Mouse (Mus musculus) heart, embryonic 14.5 days (tissue): ENCODE measurements around the gene Spata3. TPM values are rescaled to one million over a fixed set of nuclear protein-coding genes. Genes with fewer than 3 reads are reported as not detected.
"Not testable (repeated sequence)": the region's sequence is repeated elsewhere in the genome, so short reads cannot be mapped to it uniquely, and the experiment has no call there.

Source experiments
- ATAC-seq: fragments of 200-750 bp; cut with Nextera tagmentation; 2 replicates; pipeline ENCODE4 v1.8.0; 2017; ENCODE audit warnings: low read depth, moderate TSS enrichment; ENCODE audit not compliant: insufficient number of reproducible peaks, insufficient read depth, low FRiP score
- H3K27ac ChIP-seq, 2 experiments: fragments of 200-500 bp in 1 of 2; fragments of 300-500 bp in 1 of 2; sonication (generic) in 1 of 2; replicated peaks in 1 of 2; 2 replicates each; pipeline ENCODE4 v1.5.1; 2012 to 2014; ENCODE audit warnings: low read depth in 2 of 2, low read length in 2 of 2, control low read depth in 1 of 2, mild to moderate bottlenecking in 1 of 2, mixed read lengths in 1 of 2; ENCODE audit not compliant: control insufficient read depth in 1 of 2, insufficient read depth in 1 of 2
- H3K27me3 ChIP-seq: fragments of 300-500 bp; sonication (generic); 2 replicates; pipeline ENCODE4 v1.6.1; 2014; ENCODE audit warnings: mild to moderate bottlenecking, low read length, control low read depth; ENCODE audit not compliant: control insufficient read depth, insufficient read depth
- H3K36me3 ChIP-seq: fragments of 300-500 bp; sonication (generic); 2 replicates; pipeline ENCODE4 v1.6.1; 2014; ENCODE audit warnings: mild to moderate bottlenecking, control low read depth, low read length, mixed read lengths; ENCODE audit not compliant: control insufficient read depth, insufficient read depth
- H3K4me1 ChIP-seq, 2 experiments: fragments of 200-500 bp in 1 of 2; fragments of 300-500 bp in 1 of 2; sonication (generic) in 1 of 2; 2 replicates each; pipeline ENCODE4 v1.6.1; 2012 to 2014; ENCODE audit warnings: low read length in 2 of 2, control low read depth in 1 of 2, mixed read lengths in 1 of 2; ENCODE audit not compliant: control insufficient read depth in 2 of 2, insufficient read depth in 2 of 2
- H3K4me2 ChIP-seq: fragments of 300-500 bp; sonication (generic); 2 replicates; pipeline ENCODE4 v1.6.1; 2014; ENCODE audit warnings: mild to moderate bottlenecking, low read length
- H3K4me3 ChIP-seq, 2 experiments: fragments of 200-500 bp in 1 of 2; fragments of 300-500 bp in 1 of 2; sonication (generic) in 1 of 2; 2 replicates each; pipeline ENCODE4 v1.5.1; 2012 to 2014; ENCODE audit warnings: low read length in 2 of 2, mild to moderate bottlenecking in 2 of 2, control low read depth in 1 of 2, low read depth in 1 of 2, moderate library complexity in 1 of 2; ENCODE audit not compliant: control insufficient read depth in 1 of 2, insufficient read depth in 1 of 2
- H3K9ac ChIP-seq: fragments of 300-500 bp; sonication (generic); 2 replicates; pipeline ENCODE4 v1.6.1; 2014; ENCODE audit warnings: mild to moderate bottlenecking, low read length
- H3K9me3 ChIP-seq: fragments of 300-500 bp; sonication (generic); 2 replicates; pipeline ENCODE4 v1.6.1; 2016; ENCODE audit warnings: low read length, control low read depth; ENCODE audit not compliant: control insufficient read depth
- WGBS: fragments of 180-500 bp; shearing (Covaris S2); extraction: QIAGEN DNeasy Blood & Tissue Kit; methylation state at CpG from one replicate; pipeline ENCODE4 v1.1.7; 2014; 5-methylcytosine and 5-hydroxymethylcytosine counted together
- polyA plus RNA-seq: library from polyadenylated mRNA; unstranded; fragments of >200 nt; fragmentation: Nextera tagmentation; extraction: Ambion mirVana; gene quantifications from 2 replicates; pipeline ENCODE4 v1.2.1, GENCODE M21; 2014

Gene Spata3
- polyA plus RNA-seq, 1 experiment from 2014 or later = not detected

- Histone ChIP-seq H3K4me3 (no peak overlapping the region), H3K27me3 (no peaks in the 10 kb centered on the region), H3K36me3 (no peaks in the 10 kb centered on the region), H3K9ac (no peak overlapping the region), H3K9me3 (no peaks in the 10 kb centered on the region), H3K27ac (no peak overlapping the region), H3K4me2 (no peak overlapping the region), H3K4me1 (peaks cover 6 to 17% of the 10 kb centered on the region in 2 experiments)
- ATAC-seq = no peak
- whole genome bisulfite sequencing = 69% methylated on average over 3 of the region's 3 CpGs
Observed at GRCm38 (mm10) chr1:85985784-85986183, 30.8 kb upstream of the Spata3 start.

GRCm38 (mm10) chr1:85988351-85988750, 28.3 kb upstream of the Spata3 start:
- Histone ChIP-seq H3K27ac (no peak overlapping the region), H3K27me3 (no peaks in the 10 kb centered on the region), H3K4me3 (no peak overlapping the region), H3K9me3 (no peaks in the 10 kb centered on the region), H3K9ac (no peak overlapping the region), H3K4me1 (peaks cover 2 to 6% of the 10 kb centered on the region in 2 experiments; a peak in 1 of 4 replicates), H3K36me3 (no peaks in the 10 kb centered on the region), H3K4me2 (no peak overlapping the region)
- 76% methylated on average over 4 of the region's 4 CpGs for WGBS
- no peak for ATAC-seq

- WGBS = 89% methylated on average over 4 of the region's 4 CpGs
- ATAC-seq, H3K4me3 ChIP-seq: not testable (repeated sequence)
Observed at GRCm38 (mm10) chr1:85988882-85989281, 27.7 kb upstream of the Spata3 start.

DNA sequence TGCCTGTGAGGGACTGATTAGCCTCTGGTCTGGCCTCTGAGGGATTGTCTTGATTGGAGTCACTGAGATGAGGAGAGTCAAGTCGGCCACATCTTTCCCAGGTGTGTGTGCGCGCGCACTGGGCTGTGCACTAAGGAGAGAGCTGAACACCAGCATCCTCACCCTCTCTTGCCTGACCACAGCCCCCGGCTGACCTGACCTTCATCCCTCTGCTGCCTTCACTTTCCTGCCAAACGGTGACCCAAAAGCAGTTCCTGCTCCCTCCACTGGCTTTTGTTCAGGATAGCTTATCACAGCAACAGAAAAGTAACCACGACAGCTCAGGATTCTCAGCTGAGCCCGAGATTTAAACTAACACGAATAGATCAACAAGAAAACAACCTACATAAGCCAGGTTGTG, 24.4 kb upstream of the Spata3 start:
- no peaks in the 10 kb centered on the region for H3K4me1 ChIP-seq
- H3K27me3 ChIP-seq = no peaks in the 10 kb centered on the region
- no peaks in the 10 kb centered on the region for H3K36me3 ChIP-seq
- H3K4me3 ChIP-seq = no peak overlapping the region
- 58% methylated on average over 9 of the region's 9 CpGs for WGBS
- no peaks in the 10 kb centered on the region for H3K9me3 ChIP-seq
- no peak overlapping the region for H3K4me2 ChIP-seq
- H3K27ac ChIP-seq = no peak overlapping the region
- no peak overlapping the region for H3K9ac ChIP-seq
- ATAC-seq = no peak

More at GRCm38 (mm10) chr1:85988882-85989281, 27.7 kb upstream of the Spata3 start:
- H3K36me3 ChIP-seq, H3K9ac ChIP-seq, H3K9me3 ChIP-seq, H3K27me3 ChIP-seq, H3K4me1 ChIP-seq, H3K4me2 ChIP-seq, H3K27ac ChIP-seq: not testable (repeated sequence)

GRCm38 (mm10) chr1:85993541-85993940, 23.1 kb upstream of the Spata3 start:
- no peak overlapping the region for H3K27ac ChIP-seq
- H3K36me3 ChIP-seq = no peaks in the 10 kb centered on the region
- H3K9ac ChIP-seq = no peak overlapping the region
- 71% methylated on average over 3 of the region's 4 CpGs for WGBS
- no peak overlapping the region for H3K4me2 ChIP-seq
- H3K9me3 ChIP-seq = no peaks in the 10 kb centered on the region
- no peaks in the 10 kb centered on the region for H3K4me1 ChIP-seq
- no peak for ATAC-seq
- no peaks in the 10 kb centered on the region for H3K27me3 ChIP-seq
- no peak overlapping the region for H3K4me3 ChIP-seq

- Histone ChIP-seq H3K9ac (no peak overlapping the region), H3K27me3 (no peaks in the 10 kb centered on the region), H3K9me3 (no peaks in the 10 kb centered on the region), H3K4me1 (no peaks in the 10 kb centered on the region), H3K4me2 (no peak overlapping the region), H3K4me3 (no peak overlapping the region), H3K36me3 (no peaks in the 10 kb centered on the region), H3K27ac (no peak overlapping the region)
- no peak for ATAC-seq
- 92% methylated on average over 1 of the region's 1 CpGs for WGBS
Observed at GRCm38 (mm10) chr1:85997221-85997620, 19.4 kb upstream of the Spata3 start.

DNA sequence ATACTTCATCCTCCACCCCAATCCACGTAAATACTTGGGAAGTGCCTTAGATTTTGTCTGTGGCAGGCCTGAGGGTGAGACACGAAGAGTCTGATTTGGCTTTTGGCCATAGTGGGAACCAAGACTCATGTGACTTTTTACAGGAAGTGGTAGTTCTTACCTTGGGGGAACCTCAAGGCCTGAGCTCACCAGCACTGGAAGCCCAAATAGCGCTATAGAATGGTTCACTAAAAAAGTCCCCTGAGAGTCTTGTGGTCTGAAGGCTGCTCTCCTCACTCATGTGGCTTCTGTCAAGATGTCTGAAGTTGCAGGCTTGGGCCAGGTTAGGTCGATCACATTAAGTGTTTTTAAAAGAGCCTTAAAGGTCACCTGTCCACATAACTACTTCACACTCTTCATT, 18.6 kb upstream of the Spata3 start:
- Histone ChIP-seq H3K27me3 (no peaks in the 10 kb centered on the region), H3K36me3 (no peaks in the 10 kb centered on the region), H3K4me3 (no peak overlapping the region), H3K4me1 (no peaks in the 10 kb centered on the region), H3K4me2 (no peak overlapping the region), H3K9me3 (no peaks in the 10 kb centered on the region), H3K9ac (no peak overlapping the region), H3K27ac (no peak overlapping the region)
- no peak for ATAC-seq
- WGBS = 69% methylated on average over 4 of the region's 4 CpGs

DNA sequence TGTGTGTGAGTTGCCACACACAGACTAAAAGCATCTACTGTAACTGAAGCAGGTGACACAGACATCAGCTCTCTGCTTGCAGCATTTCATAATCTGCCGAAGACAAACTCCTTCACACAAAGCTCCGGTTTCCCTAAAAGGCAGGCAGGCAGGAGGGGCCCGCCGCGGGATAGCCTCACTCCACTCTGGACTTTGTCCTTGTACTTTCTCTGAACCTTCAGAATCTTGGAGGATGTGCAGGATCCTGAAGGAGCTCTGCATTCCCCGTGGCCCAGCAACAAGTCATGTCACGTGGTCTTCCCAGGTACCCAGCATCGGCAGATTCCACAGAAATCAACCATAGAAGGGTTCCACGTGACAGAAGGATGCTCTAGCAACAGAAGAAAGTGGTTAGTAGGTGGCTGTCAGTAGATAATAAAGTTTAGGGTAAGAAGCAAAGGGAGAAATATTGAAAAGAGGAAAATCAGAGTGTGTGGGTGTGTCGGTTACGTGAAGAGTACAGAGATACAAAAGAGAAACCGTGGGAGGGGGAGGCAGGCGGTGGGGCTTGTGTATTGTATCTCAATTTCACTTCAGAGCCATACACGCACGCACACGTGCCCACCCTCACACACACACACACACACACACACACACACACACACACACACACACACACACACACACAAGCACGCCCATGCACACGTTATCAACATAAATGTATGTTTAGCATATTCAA, 16.6 kb upstream of the Spata3 start:
- H3K9me3 ChIP-seq = no peaks in the 10 kb centered on the region
- 71% methylated on average over 18 of the region's 18 CpGs for WGBS
- no peak for ATAC-seq
- H3K4me2 ChIP-seq = no peak overlapping the region
- H3K27me3 ChIP-seq = no peaks in the 10 kb centered on the region
- no peak overlapping the region for H3K4me3 ChIP-seq
- H3K27ac ChIP-seq = no peak overlapping the region
- no peaks in the 10 kb centered on the region for H3K36me3 ChIP-seq
- H3K4me1 ChIP-seq = no peaks in the 10 kb centered on the region
- H3K9ac ChIP-seq = no peak overlapping the region
